Mouse (Mus musculus): ENCODE data around the gene Vegfb. TPM values are rescaled to one million over a fixed set of nuclear protein-coding genes. Genes with fewer than 3 reads are reported as not detected.

Gene Vegfb
- total RNA-seq (2014; fragmentation: Nextera tagmentation) (56.3 and 71.4 TPM in 2 replicates), total RNA-seq (2017) (13.2 and 16.9 TPM in 2 replicates)

- peak; percentile 38; the same call in 1 of the 2 replicates for ATAC-seq (replicated peaks; ENCODE audit: low FRiP score, low TSS enrichment, poor library complexity, severe bottlenecking)
Observed at GRCm38 (mm10) chr19:6987061-6987903, at the start of gene Vegfb. Vegfb (minus strand) TSS chr19:6987651.

GRCm38 (mm10) chr19:7034006-7034405, 46.6 kb upstream of the Vegfb start:
- no peak for ATAC-seq (replicated peaks; ENCODE audit: low FRiP score, low TSS enrichment, poor library complexity, severe bottlenecking)

- no peak for ATAC-seq (replicated peaks; ENCODE audit: low FRiP score, low TSS enrichment, poor library complexity, severe bottlenecking)
Observed at GRCm38 (mm10) chr19:7029531-7029930, 42.1 kb upstream of the Vegfb start.

GRCm38 (mm10) chr19:7020224-7020641, 32.8 kb upstream of the Vegfb start:
- ATAC-seq (replicated peaks; ENCODE audit: low FRiP score, low TSS enrichment, poor library complexity, severe bottlenecking): peak; percentile 46

- peak; percentile 77 for ATAC-seq (replicated peaks; ENCODE audit: low FRiP score, low TSS enrichment, poor library complexity, severe bottlenecking)
Observed at GRCm38 (mm10) chr19:7019191-7019590, 31.7 kb upstream of the Vegfb start, which contains the start of gene Fermt3. Fermt3 (minus strand) TSS chr19:7019469.

DNA sequence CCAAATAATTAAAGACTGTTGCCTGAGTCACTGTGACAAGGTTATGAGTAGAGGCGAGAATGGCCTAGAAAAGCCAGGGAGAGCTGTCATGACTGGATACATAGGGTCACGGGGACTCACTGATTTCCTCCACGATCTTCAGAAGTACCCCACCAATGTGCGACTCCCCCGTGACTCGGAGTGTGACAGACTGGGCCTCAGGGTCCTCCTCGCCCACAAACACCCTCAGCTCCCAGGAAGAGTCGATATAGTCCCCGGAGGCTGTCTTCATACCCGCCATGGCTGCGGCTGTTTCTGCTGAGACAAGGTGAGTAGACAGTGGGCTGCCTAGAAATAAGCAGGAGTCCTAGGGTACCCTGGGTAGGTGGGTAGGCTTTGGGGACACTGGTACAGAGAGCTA, 31.1 kb upstream of the Vegfb start:
- ATAC-seq (replicated peaks; ENCODE audit: low FRiP score, low TSS enrichment, poor library complexity, severe bottlenecking): no peak

DNA sequence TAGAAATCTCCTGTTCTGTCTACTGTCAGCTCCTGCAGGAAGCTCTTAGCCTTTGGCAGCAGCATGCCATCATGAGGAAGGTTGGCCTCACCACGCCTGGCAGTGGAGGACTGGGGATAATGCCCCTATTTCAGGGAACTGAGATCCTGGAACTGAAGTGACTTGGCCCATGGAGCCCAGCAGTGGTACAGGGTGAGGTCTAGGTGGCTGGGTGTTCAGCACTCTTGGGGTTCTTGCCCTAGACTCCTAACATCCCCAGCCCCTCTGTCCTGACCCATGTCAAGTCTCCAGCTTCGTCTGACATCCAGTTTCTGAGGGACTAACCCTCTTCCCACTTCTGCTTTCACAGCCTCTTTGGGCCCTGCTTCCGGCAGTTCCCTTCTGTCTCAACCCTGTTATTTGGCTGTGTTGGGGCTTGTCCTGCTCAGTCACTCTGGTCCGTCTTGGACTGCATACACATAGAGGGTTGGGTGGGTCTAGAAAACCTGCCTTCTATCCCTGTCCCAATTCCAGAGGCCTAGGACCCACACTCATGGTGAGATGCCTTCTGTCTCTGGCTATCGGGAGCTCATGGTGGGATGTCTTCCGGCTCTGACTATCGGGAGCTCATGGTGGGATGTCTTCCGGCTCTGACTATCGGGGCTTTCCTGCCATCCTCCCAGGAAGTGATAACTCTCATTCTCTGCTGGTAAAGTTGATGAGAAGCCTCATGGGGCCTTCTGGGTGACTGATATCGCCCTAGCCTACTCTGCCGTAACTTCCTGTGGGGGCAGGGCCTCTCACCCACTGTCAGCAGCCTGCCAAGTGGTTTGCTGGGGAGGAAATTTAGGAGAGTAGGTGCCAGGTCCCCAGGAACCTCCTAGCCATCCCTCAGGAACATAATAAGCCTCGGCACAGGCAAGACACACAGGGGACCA, 30.3 kb upstream of the Vegfb start:
- peak; percentile 80 for ATAC-seq (replicated peaks; ENCODE audit: low FRiP score, low TSS enrichment, poor library complexity, severe bottlenecking)

GRCm38 (mm10) chr19:7014481-7015135, 27.2 kb upstream of the Vegfb start:
- no peak for ATAC-seq (replicated peaks; ENCODE audit: low FRiP score, low TSS enrichment, poor library complexity, severe bottlenecking)

DNA sequence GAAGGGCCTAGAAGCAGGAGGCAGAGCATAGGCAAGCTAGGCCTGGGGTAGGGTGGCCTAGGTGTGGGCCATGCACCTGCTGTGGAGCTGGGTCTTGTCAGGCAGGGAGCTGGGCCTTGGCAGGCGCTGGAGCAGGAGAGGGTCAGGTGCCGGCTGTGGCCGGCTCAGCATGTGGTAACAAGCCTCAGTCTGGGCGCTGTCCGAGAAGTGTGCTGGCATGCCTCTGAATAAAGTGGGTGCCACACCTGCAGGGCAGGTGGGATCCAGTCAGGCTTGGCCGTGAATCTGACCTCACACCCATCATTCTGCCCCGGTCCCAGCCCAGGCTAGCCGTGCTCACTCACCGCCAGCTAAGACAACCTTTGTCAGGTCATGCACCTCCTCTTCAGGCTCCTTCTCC, 26.5 kb upstream of the Vegfb start:
- no peak for ATAC-seq (replicated peaks; ENCODE audit: low FRiP score, low TSS enrichment, poor library complexity, severe bottlenecking)

- ATAC-seq (replicated peaks; ENCODE audit: low FRiP score, low TSS enrichment, poor library complexity, severe bottlenecking): no peak
Observed at GRCm38 (mm10) chr19:7012426-7012825, 25.0 kb upstream of the Vegfb start.

- ATAC-seq (replicated peaks; ENCODE audit: low FRiP score, low TSS enrichment, poor library complexity, severe bottlenecking): no peak
Observed at GRCm38 (mm10) chr19:7006892-7007593, 19.6 kb upstream of the Vegfb start.

DNA sequence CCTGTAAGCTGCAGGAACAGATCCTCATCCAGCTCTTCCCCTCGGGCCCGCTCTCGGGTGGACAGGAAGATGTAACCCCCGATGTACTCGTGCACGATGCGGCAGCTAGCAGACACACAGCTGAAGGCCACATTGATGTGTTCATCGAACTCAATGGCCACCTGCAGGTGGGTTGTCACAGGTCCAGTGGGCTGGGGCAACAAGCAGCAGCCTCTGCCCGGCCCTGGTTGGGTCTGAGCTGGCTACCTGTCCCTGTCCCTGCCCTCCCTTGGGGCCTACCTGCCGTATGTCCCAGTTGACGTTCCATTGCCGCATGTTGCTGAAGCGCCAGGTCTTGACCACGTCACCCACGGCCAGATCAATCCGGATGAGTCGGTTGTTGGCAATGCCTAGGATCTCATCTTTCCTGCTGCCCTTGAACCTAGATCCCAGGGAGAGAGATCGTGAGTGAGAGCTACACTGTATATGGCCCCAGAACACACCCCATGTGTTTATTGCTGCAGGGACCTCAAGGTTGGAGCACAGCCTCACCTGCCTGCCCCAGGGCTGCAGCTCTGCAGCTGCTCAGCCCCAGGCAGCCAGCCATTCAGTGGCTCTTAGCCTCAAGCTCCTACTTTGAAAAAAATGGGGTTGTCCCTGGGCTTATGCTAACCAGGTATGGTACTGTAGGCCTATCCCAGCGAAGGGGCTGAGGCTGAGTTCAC, 12.1 kb upstream of the Vegfb start:
- no peak for ATAC-seq (replicated peaks; ENCODE audit: low FRiP score, low TSS enrichment, poor library complexity, severe bottlenecking)

- no peak for ATAC-seq (replicated peaks; ENCODE audit: low FRiP score, low TSS enrichment, poor library complexity, severe bottlenecking)
Observed at GRCm38 (mm10) chr19:6997721-6998290, 10.4 kb upstream of the Vegfb start.

- ATAC-seq (replicated peaks; ENCODE audit: low FRiP score, low TSS enrichment, poor library complexity, severe bottlenecking): peak; percentile 66
Observed at GRCm38 (mm10) chr19:6996006-6996405, 8.6 kb upstream of the Vegfb start, which contains the start of the genes Nudt22 and Trpt1. Nudt22 (minus strand) TSS chr19:6996117. Trpt1 (plus strand) TSS chr19:6996131.

- no peak for ATAC-seq (replicated peaks; ENCODE audit: low FRiP score, low TSS enrichment, poor library complexity, severe bottlenecking)
Observed at GRCm38 (mm10) chr19:6995255-6995991, 8.0 kb upstream of the Vegfb start.

GRCm38 (mm10) chr19:6994489-6994888, 7.0 kb upstream of the Vegfb start:
- no peak for ATAC-seq (replicated peaks; ENCODE audit: low FRiP score, low TSS enrichment, poor library complexity, severe bottlenecking)

- ATAC-seq (replicated peaks; ENCODE audit: low FRiP score, low TSS enrichment, poor library complexity, severe bottlenecking): no peak
Observed at GRCm38 (mm10) chr19:6994002-6994401, 6.6 kb upstream of the Vegfb start.

Measured in megakaryocyte-erythroid progenitor cell, adult 5-6 weeks (primary cell).